Mouse (Mus musculus): ENCODE data around the gene Stxbp3. TPM values are rescaled to one million over a fixed set of nuclear protein-coding genes. Genes with fewer than 3 reads are reported as not detected.

Gene Stxbp3
- polyA plus RNA-seq, 1 experiment from 2014 or later = 33.8 TPM

GRCm38 (mm10) chr3:108857124-108857470 lies 16.8 kb upstream of the Stxbp3 start:
- 40% methylated on average over 3 of the region's 3 CpGs for WGBS
- Histone ChIP-seq H3K27me3 (ENCODE audit: insufficient read depth, low read length) (no peaks in the 10 kb centered on the region), H3K27ac (ENCODE audit: low read depth) (no peak overlapping the region), H3K4me1 (ENCODE audit: insufficient read depth) (peaks cover 16% of the 10 kb centered on the region; the same call in 1 of the 2 replicates), H3K36me3 (ENCODE audit: insufficient read depth) (no peaks in the 10 kb centered on the region), H3K9ac (no peak overlapping the region), H3K4me2 (no peak overlapping the region), H3K4me3 (ENCODE audit: low read depth, low read length) (no peak overlapping the region), H3K9me3 (ENCODE audit: low read depth, low read length) (no peaks in the 10 kb centered on the region)
- no peak for DNase-seq
- no peak for ATAC-seq (ENCODE audit: insufficient read depth)
- no peak for TF ChIP-seq CTCF (IDR thresholded peaks at IDR 0.05; ENCODE audit: low read depth)

GRCm38 (mm10) chr3:108856386-108857123 lies 16.2 kb upstream of the Stxbp3 start:
- 0 out of 2 replicates have a peak overlapping the region, but pooled peaks have one; percentile 64 for H3K27ac ChIP-seq (ENCODE audit: low read depth)
- peak; percentile 51 for DNase-seq

GRCm38 (mm10) chr3:108855864-108856263 lies 15.5 kb upstream of the Stxbp3 start:
- ATAC-seq (ENCODE audit: insufficient read depth) (peak; percentile 49; the same call in 1 of the 2 replicates), DNase-seq (peak; percentile 89)
- 0 out of 2 replicates have a peak overlapping the region, but pooled peaks have one; percentile 11 for H3K9ac ChIP-seq
- no peak for TF ChIP-seq CTCF (IDR thresholded peaks at IDR 0.05; ENCODE audit: low read depth)
- H3K27ac ChIP-seq (ENCODE audit: low read depth) = peak overlapping the region; percentile 64
- H3K4me1 ChIP-seq (ENCODE audit: insufficient read depth) = peaks cover 16% of the 10 kb centered on the region; the same call in 1 of the 2 replicates
- no peaks in the 10 kb centered on the region for H3K9me3 ChIP-seq (ENCODE audit: low read depth, low read length)
- H3K4me2 ChIP-seq = no peak overlapping the region
- WGBS = 37% methylated on average over 10 of the region's 10 CpGs
- no peak overlapping the region for H3K4me3 ChIP-seq (ENCODE audit: low read depth, low read length)
- no peaks in the 10 kb centered on the region for H3K27me3 ChIP-seq (ENCODE audit: insufficient read depth, low read length)
- H3K36me3 ChIP-seq (ENCODE audit: insufficient read depth) = no peaks in the 10 kb centered on the region

More at GRCm38 (mm10) chr3:108856386-108857123, 16.2 kb upstream of the Stxbp3 start:
- Histone ChIP-seq H3K4me1 (ENCODE audit: insufficient read depth) (peaks cover 16% of the 10 kb centered on the region; the same call in 1 of the 2 replicates), H3K4me3 (ENCODE audit: low read depth, low read length) (no peak overlapping the region), H3K9ac (no peak overlapping the region), H3K4me2 (no peak overlapping the region), H3K36me3 (ENCODE audit: insufficient read depth) (no peaks in the 10 kb centered on the region), H3K27me3 (ENCODE audit: insufficient read depth, low read length) (no peaks in the 10 kb centered on the region), H3K9me3 (ENCODE audit: low read depth, low read length) (no peaks in the 10 kb centered on the region)
- 50% methylated on average over 8 of the region's 8 CpGs for WGBS
- TF ChIP-seq CTCF (IDR thresholded peaks at IDR 0.05; ENCODE audit: low read depth) = peak; percentile 36; the same call in 1 of the 2 replicates
- ATAC-seq (ENCODE audit: insufficient read depth) = no peak

- Histone ChIP-seq H3K9ac (0 out of 2 replicates have a peak overlapping the region, but pooled peaks have one; percentile 11), H3K36me3 (ENCODE audit: insufficient read depth) (no peaks in the 10 kb centered on the region), H3K4me2 (no peak overlapping the region), H3K9me3 (ENCODE audit: low read depth, low read length) (no peaks in the 10 kb centered on the region), H3K4me3 (ENCODE audit: low read depth, low read length) (no peak overlapping the region), H3K27me3 (ENCODE audit: insufficient read depth, low read length) (no peaks in the 10 kb centered on the region), H3K27ac (ENCODE audit: low read depth) (peak overlapping the region; percentile 64), H3K4me1 (ENCODE audit: insufficient read depth) (peaks cover 17% of the 10 kb centered on the region; the same call in 1 of the 2 replicates)
- no peak for TF ChIP-seq CTCF (IDR thresholded peaks at IDR 0.05; ENCODE audit: low read depth)
- ATAC-seq (ENCODE audit: insufficient read depth) (peak; percentile 3; the same call in 1 of the 2 replicates), DNase-seq (peak; percentile 68)
- WGBS = 42% methylated on average over 12 of the region's 12 CpGs
Observed at GRCm38 (mm10) chr3:108855371-108855770, 15.0 kb upstream of the Stxbp3 start.

- 81% methylated on average over 1 of the region's 1 CpGs for WGBS
- DNase-seq = no peak
Observed at GRCm38 (mm10) chr3:108853266-108853665, 12.9 kb upstream of the Stxbp3 start.

DNA sequence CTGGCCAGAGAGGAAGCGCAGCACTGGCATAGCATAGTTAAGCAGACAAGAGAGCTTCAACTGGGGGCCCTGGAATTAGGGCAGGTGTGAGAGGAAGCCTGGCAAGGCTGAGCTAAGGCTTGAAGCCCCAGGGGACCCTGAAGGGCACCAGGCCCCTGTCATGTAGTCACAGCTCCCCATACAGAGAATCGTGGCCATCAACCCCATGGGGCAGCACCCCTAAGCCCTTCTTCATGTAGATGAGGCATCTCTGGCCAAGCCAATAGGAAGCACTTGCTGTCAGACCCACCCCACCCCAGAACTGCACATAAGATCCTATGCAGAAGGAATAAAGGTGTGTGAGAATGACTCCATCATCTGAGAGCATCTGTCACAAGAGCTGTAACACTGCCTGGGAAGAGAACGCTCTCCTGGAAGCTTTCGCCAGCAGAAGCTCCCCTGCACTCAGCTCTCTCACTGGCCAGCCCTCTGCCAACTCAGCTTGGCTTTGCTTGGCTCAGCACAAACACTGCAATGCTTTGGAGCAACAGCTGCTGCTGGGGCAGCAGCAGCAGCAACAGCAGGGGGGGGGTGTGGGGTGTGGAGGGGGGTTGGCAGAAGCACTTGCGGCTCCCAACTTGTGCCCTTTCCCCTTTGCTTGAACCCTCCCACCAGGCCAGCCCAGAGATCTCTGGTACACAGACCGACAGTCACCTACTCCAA lies 11.8 kb upstream of the Stxbp3 start:
- TF ChIP-seq CTCF (IDR thresholded peaks at IDR 0.05; ENCODE audit: low read depth) = no peak
- 50% methylated on average over 6 of the region's 6 CpGs for WGBS

More at GRCm38 (mm10) chr3:108853266-108853665, 12.9 kb upstream of the Stxbp3 start:
- no peak for ATAC-seq (ENCODE audit: insufficient read depth)
- H3K4me3 ChIP-seq (ENCODE audit: low read depth, low read length) = no peak overlapping the region
- H3K9ac ChIP-seq = no peak overlapping the region
- no peaks in the 10 kb centered on the region for H3K9me3 ChIP-seq (ENCODE audit: low read depth, low read length)
- H3K4me2 ChIP-seq = no peak overlapping the region
- no peaks in the 10 kb centered on the region for H3K36me3 ChIP-seq (ENCODE audit: insufficient read depth)
- H3K27ac ChIP-seq (ENCODE audit: low read depth) = no peak overlapping the region
- no peak for TF ChIP-seq CTCF (IDR thresholded peaks at IDR 0.05; ENCODE audit: low read depth)
- peaks cover 22% of the 10 kb centered on the region; the same call in 1 of the 2 replicates for H3K4me1 ChIP-seq (ENCODE audit: insufficient read depth)
- no peaks in the 10 kb centered on the region for H3K27me3 ChIP-seq (ENCODE audit: insufficient read depth, low read length)

DNA sequence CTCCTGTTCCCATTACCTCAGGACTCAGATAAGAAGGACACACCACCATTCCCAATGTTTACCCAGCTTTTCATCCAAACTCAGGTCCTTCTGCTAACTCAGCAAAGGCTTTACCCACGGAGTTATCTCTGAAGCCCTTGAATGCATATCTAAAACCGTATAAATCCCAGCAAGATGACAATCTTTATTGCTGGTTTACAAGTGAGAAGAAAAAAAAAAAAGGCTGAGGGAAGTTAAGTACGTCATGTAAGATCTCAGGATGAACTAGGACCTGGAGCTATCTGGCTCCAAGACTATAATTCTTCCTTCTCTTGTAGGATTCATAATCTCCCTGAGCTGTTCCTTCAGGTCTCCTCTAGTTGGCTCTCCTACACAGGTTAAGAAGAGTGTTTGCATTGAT lies 11.2 kb upstream of the Stxbp3 start:
- WGBS = 46% methylated on average over 3 of the region's 3 CpGs
- no peak for TF ChIP-seq CTCF (IDR thresholded peaks at IDR 0.05; ENCODE audit: low read depth)
- no peak for DNase-seq
- H3K36me3 ChIP-seq (ENCODE audit: insufficient read depth) = no peaks in the 10 kb centered on the region
- no peak overlapping the region for H3K4me3 ChIP-seq (ENCODE audit: low read depth, low read length)
- no peak overlapping the region for H3K9ac ChIP-seq
- H3K27ac ChIP-seq (ENCODE audit: low read depth) = no peak overlapping the region
- no peak overlapping the region for H3K4me2 ChIP-seq
- peaks cover 22% of the 10 kb centered on the region; the same call in 1 of the 2 replicates for H3K4me1 ChIP-seq (ENCODE audit: insufficient read depth)
- ATAC-seq (ENCODE audit: insufficient read depth) = no peak
- H3K9me3 ChIP-seq (ENCODE audit: low read depth, low read length) = no peaks in the 10 kb centered on the region
- no peaks in the 10 kb centered on the region for H3K27me3 ChIP-seq (ENCODE audit: insufficient read depth, low read length)

More for the DNA sequence above, 11.8 kb upstream of the Stxbp3 start:
- H3K36me3 ChIP-seq (ENCODE audit: insufficient read depth) = no peaks in the 10 kb centered on the region
- ATAC-seq (ENCODE audit: insufficient read depth) (no peak), DNase-seq (peak; percentile 49)
- no peak overlapping the region for H3K4me3 ChIP-seq (ENCODE audit: low read depth, low read length)
- peaks cover 22% of the 10 kb centered on the region; the same call in 1 of the 2 replicates for H3K4me1 ChIP-seq (ENCODE audit: insufficient read depth)
- H3K9me3 ChIP-seq (ENCODE audit: low read depth, low read length) = no peaks in the 10 kb centered on the region
- H3K27ac ChIP-seq (ENCODE audit: low read depth) = no peak overlapping the region
- no peaks in the 10 kb centered on the region for H3K27me3 ChIP-seq (ENCODE audit: insufficient read depth, low read length)
- H3K4me2 ChIP-seq = no peak overlapping the region
- no peak overlapping the region for H3K9ac ChIP-seq

Measured in lung, embryonic 14.5 days (tissue).